Mouse (Mus musculus) CD8-positive naive resting alpha-beta T cell, adult 2 months (primary cell): Measurements from ENCODE around the gene Oaz1.
"Not testable (repeated sequence)": the region's sequence is repeated elsewhere in the genome, so short reads cannot be mapped to it uniquely, and the experiment has no call there.

Source experiments
- DNase-seq, 2 experiments: peaks; one replicate each; pipeline ENCODE4 v3.0.0; 2022; ENCODE audit warnings: low read depth in 2 of 2, low spot score in 2 of 2

The Oaz1 gene

GRCm38 (mm10) chr10:80802204-80802912 is 24.1 kb upstream of the Oaz1 start:
- DNase-seq: no peak

- no peak for DNase-seq
Measured at GRCm38 (mm10) chr10:80802996-80803395, 23.5 kb upstream of the Oaz1 start.

GRCm38 (mm10) chr10:80804340-80804739 is 22.1 kb upstream of the Oaz1 start:
- no peak for DNase-seq

- no peak for DNase-seq
Measured at GRCm38 (mm10) chr10:80804916-80805315, 21.5 kb upstream of the Oaz1 start, which contains the start of gene Amh. Gene Amh, plus strand, starts transcription at chr10:80805243.

- DNase-seq: no peak
Measured at GRCm38 (mm10) chr10:80805322-80805721, 21.1 kb upstream of the Oaz1 start.

- DNase-seq: peak; percentile 63 to 76
Measured at GRCm38 (mm10) chr10:80805925-80806324, 20.5 kb upstream of the Oaz1 start.

- no peak for DNase-seq
Measured at GRCm38 (mm10) chr10:80806341-80807056, 20.0 kb upstream of the Oaz1 start.

- peak in 1 of 2 experiments; percentile 25 for DNase-seq
Measured at GRCm38 (mm10) chr10:80807057-80807627, 19.3 kb upstream of the Oaz1 start.

- no peak for DNase-seq
Measured at GRCm38 (mm10) chr10:80808099-80808984, 18.1 kb upstream of the Oaz1 start.

- no peak for DNase-seq
Measured at GRCm38 (mm10) chr10:80808985-80809632, 17.3 kb upstream of the Oaz1 start.

GRCm38 (mm10) chr10:80810084-80810483 is 16.4 kb upstream of the Oaz1 start:
- no peak for DNase-seq

GRCm38 (mm10) chr10:80812391-80813041 is 13.9 kb upstream of the Oaz1 start:
- DNase-seq: no peak

- DNase-seq: no peak
Measured at GRCm38 (mm10) chr10:80813366-80813765, 13.1 kb upstream of the Oaz1 start, which contains the start of gene Jsrp1. Gene Jsrp1, minus strand, starts transcription at chr10:80813498.

- no peak for DNase-seq
Measured at GRCm38 (mm10) chr10:80814800-80815199, 11.7 kb upstream of the Oaz1 start.

- not testable (repeated sequence) for DNase-seq
Measured at GRCm38 (mm10) chr10:80816303-80816702, 10.2 kb upstream of the Oaz1 start.

- no peak for DNase-seq
Measured at GRCm38 (mm10) chr10:80817164-80817563, 9.3 kb upstream of the Oaz1 start.

GRCm38 (mm10) chr10:80817955-80818354 is 8.5 kb upstream of the Oaz1 start:
- not testable (repeated sequence) for DNase-seq

GRCm38 (mm10) chr10:80818599-80819281 is 7.7 kb upstream of the Oaz1 start:
- no peak for DNase-seq

GRCm38 (mm10) chr10:80819406-80819805 is 7.0 kb upstream of the Oaz1 start:
- no peak for DNase-seq
